Mouse (Mus musculus) hindlimb bud, embryonic 11.5 days (tissue): ENCODE results near the gene Cd109.

Experiments used
- DNase-seq: peaks from one replicate; pipeline ENCODE4 v3.0.0-alpha.2; 2012; ENCODE audit warnings: low read depth, low spot score; ENCODE audit errors: extremely low spot score

Gene Cd109

DNA sequence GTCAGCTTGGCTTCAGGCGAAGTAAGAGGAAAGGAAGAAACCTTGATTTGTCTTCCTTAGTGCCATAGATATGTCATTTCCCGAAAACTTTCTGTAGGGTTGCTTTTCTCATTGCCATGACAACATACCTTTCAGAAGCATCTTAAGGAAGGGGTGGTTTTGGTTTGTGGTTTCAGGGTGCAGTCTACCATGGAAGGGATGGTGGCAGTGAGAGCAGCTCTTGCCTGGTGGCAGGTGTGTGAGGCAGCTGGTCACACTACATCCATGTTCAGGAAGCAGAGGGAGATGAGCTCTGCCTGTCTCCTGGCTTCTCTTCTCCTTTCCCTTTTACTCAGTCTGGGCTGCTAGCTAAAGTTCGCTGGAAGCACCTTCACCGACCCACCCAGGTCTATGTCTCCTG, 26.0 kb downstream of the Cd109 start:
- no peak for DNase-seq

DNA sequence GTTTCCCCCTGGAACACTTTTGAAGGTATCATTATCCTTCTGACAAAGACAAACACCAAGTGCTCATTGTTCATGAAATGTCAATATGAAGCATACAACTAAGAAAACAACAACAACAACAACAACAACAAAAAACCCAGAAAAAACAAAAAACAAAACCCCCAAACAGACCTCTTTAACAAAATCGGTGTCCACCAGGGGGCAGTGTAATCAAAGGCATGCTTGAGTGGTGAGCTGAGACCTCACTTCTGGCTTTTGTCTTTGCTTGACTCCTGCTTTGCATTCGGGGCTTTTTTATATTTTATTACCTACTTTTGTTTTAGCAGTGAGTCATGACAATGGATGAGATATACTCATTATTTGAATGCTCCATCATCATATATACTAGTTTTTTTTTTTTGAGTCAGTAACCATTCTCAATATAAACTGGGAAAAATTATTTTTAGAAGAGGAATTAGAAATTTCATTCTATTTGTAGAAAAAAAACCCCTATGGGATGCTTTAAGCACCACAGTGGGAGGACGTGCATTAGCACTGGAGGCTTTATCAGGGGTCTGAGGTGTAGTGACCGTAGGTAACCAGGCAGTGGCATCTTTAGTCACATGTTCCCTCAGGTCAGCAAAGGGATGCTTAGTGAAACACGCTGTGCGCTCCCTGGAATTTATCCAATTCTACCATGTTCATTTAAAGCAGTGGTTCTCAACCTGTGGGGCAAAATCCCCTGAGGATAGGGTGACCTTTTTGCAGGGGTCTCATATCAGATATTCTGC, 30.8 kb downstream of the Cd109 start:
- peak; percentile 58 for DNase-seq

DNA sequence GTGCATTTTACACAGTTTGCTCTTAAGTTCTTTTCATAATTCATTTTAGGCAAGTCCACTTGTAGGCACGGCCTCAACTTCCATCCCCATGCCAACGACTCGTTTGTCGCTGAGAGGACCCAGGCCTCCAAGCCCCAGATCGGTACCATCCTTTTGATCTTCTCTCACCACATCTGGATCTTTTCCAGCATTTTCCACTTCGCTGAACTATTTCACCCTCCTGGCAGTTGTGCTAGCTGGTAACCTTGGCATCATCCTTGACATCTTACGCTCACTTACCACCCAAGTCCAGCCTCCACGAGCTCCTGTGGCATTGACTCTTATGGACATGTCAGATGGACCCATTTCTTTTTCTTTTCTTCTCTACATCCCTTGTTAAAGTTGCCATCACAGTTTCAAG, 33.3 kb downstream of the Cd109 start:
- DNase-seq, result no peak

DNA sequence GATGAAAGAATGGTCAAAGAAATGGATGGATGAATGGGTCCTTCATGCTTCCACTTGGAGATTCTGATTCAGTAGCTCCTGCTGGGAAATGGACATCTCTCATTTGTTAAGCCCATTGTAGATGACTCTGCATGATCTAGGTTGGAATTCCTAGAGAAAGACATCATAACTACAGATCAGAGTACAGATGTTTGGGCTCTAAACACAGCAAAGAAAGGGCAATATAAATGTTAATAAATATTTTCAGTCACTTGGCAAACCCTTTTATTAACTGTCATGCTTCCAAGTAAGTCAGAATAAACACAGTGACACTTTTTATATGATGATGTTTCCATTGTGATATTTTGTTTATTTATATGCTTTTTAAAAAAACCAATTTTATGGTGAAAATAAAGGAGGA, 34.1 kb downstream of the Cd109 start:
- DNase-seq, result no peak

- no peak for DNase-seq
Measured at GRCm38 (mm10) chr9:78657564-78657963, 42.2 kb downstream of the Cd109 start.

DNA sequence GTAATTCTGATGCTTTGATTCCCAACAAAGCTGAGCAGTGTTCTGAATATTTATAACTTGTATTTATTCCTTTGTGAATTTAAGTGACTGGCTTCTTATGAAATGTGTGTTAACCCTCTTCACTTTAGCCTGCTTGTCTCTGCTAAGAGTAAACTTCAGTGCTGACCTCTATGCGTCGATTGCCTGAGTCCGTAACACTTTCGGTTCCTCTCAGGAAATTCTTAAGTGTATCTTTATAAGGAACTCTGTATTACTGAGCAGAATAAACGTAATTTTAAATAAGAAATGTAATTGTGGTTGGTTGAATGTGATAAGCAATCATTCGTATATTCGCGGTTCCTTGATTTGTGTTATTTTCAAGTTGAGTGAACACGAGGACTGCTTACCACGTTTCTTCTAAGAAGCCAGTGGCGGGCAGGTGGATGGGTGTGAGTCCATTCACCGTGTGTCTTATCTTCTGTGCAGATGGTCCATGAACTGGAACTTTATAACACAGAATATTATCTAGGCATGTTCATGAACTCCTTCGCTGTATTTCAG, 56.2 kb downstream of the Cd109 start:
- DNase-seq, result no peak

GRCm38 (mm10) chr9:78700691-78701090, 85.3 kb downstream of the Cd109 start:
- peak; percentile 42 for DNase-seq

DNA sequence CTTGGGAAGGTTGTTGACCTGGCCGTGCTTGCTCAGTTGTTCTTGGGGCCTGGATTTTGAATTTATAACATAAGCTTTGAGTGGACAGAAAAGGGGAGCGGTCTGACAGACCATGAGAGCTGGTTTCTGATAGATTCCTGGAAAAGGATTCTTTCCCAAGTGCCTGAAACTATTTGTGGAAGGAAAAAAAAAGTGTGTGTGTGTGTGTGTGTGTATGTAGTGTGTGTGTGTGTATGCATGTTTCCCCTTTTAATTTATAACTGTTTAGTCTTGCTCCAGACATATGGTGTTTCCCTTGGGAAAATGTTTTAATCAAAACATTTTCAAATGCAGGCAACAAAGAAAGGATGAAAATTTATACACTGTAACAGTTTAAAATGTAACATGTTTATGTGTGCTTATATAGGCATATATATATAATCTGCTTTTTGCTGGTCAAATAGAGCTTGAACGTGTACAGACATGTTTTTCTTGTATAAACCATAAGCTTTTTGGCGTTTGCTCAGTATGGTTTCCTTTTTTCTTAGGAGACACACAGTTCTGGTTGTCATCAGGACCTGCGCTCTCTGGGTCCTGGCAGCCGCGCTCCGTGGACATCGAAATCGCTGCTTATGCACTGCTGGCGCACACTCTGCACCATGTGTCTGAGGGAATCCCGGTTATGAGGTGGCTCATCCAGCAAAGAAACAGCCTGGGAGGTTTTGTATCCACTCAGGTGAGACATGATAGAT, 87.3 kb downstream of the Cd109 start:
- no peak for DNase-seq

DNA sequence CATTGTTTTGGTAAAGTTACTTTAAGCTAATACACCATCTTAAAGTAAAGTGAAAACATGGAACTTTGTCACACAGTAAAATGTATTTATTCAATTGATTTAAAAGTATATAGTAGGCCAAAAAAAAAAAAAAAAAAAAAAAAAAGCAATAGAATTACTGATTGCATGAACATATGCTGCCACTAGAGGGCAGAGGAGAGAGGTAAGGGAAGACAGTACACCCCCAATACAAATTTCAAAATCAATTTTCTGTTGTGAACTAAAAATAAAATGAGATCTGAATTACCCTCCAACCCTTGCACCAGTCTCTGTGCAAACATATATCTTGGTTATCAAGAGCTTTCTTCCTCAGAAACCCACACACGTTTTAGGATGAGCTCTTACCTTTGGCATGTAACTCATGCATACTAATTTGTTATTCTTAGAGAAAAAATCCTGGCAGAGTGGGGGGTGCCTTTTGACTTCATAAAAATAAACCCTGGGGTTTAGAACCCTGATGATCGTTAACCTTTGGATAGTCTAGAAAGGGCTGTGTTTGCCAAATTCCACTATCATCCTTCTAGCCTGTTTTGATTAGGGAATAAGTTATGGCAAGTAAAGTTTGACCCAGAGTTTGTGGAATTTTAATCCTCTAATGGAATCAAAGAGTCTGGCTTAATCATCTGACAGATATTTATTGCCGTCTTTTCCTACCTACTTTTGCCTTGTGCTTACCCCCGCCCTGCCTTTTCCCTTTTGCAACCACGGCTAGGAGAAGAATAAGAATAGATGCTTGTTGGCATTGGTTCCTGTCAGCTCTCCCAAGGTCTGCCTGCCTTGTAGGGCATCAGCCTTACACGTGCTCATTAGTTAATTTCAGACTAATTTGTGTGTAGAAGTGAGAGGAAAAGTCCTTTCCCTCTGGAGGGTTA, 105.8 kb downstream of the Cd109 start:
- no peak for DNase-seq

DNA sequence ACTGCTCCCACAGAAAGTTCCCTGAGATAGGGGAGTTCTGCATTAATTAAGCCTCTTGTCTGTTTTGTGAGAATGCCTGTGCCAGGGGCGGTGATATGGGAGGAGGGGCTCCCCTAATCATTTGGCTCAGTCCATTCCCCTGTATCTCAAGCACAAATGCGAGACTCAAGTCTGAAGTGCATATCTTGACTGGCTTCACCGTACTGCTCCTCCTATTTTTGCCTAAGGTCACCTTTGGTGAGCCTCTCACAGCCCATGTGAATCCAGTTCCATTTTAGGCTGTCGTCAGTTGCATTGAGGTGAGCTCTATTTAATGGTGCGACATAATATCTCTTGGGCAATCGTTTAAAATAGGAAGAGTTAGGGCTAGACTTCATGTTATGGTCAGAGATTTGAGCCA, 116.6 kb downstream of the Cd109 start:
- DNase-seq, result no peak

DNA sequence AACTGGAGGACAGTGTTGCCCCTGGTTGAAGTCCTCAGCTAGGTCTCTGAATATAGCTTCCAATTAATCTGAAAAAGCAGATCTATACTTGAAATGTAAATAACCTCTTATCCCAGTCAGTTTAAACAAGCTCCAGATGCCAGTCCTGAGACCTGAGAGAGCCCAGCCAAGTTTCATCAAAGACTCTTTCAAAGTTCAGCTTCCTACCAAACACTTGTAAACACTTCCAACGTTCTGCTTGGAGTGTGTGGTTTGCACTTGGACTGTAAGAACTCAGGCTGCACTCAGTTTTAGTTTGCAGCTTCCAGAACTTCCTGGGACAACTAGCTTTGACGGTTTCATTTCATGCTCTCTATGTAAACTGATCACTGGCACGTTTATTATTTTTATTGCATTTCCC, 120.2 kb downstream of the Cd109 start:
- no peak for DNase-seq

- no peak for DNase-seq
Measured at GRCm38 (mm10) chr9:78742012-78742411, 126.7 kb downstream of the Cd109 start.

- DNase-seq, result no peak
Measured at GRCm38 (mm10) chr9:78750246-78750645, 134.9 kb downstream of the Cd109 start.
